Mouse (Mus musculus): ENCODE data around the gene Ubc. TPM values are rescaled to one million over a fixed set of nuclear protein-coding genes. Genes with fewer than 3 reads are reported as not detected.
"Not testable (repeated sequence)": the region's sequence is repeated elsewhere in the genome, so short reads cannot be mapped to it uniquely, and the experiment has no call there.

Gene Ubc
- polyA plus RNA-seq, 2 experiments = 221 to 313 TPM

DNA sequence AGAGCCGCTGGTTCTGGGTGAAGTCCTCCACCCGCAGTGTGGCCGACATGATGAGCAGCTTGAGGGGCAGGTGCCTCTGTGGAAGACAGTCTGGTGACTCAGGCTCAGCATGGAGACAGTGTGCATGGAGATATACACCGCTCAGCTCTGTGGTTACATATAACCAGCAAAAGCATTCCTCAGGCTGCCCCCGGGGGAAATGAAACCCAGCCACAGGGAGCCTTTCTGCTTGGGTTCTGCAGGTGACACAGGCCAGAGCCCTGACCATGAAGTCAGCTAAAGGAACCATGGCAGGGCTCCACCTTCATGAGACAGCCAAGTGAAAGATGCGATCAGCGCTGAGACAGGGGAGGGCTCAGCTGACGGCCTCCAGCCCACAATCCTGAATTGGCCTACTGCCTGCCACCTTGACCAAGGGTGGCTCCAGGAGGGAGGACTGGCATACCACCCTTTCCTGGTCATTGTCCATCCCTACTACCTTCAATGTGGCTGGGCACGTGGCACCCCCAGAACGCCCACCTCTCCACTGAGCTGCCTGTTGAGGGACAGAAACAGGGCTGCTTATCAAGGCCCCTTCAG lies 35.8 kb upstream of the Ubc start:
- Histone ChIP-seq H3K4me1 (replicated peaks; ENCODE audit: control insufficient read depth in 2 of 2, insufficient read depth in 2 of 2, low read length in 1 of 2) (no peaks in the 10 kb centered on the region), H3K4me3 (ENCODE audit: insufficient read depth in 1 of 2, low read depth in 2 of 2, low read length in 2 of 2) (no peak overlapping the region), H3K4me2 (ENCODE audit: low read depth) (no peak overlapping the region), H3K27ac (no peak overlapping the region), H3K36me3 (replicated peaks; ENCODE audit: control insufficient read depth, insufficient read depth, low read depth) (peaks cover 57% of the 10 kb centered on the region), H3K27me3 (ENCODE audit: control insufficient read depth, insufficient read depth, low read length) (no peaks in the 10 kb centered on the region), H3K9ac (replicated peaks) (no peak overlapping the region), H3K9me3 (ENCODE audit: control insufficient read depth, low read length) (no peaks in the 10 kb centered on the region)
- no peak for TF ChIP-seq EP300 (IDR thresholded peaks at IDR 0.05; ENCODE audit: low read depth)
- TF ChIP-seq CTCF (IDR thresholded peaks at IDR 0.05; ENCODE audit: low read depth) = no peak
- ATAC-seq (ENCODE audit: insufficient read depth) (no peak), DNase-seq (ENCODE audit: low read depth in 3 of 3, low spot score in 3 of 3) (no peak)
- WGBS (ENCODE audit: insufficient replicate concordance) = 87% methylated on average over 10 of the region's 10 CpGs

DNA sequence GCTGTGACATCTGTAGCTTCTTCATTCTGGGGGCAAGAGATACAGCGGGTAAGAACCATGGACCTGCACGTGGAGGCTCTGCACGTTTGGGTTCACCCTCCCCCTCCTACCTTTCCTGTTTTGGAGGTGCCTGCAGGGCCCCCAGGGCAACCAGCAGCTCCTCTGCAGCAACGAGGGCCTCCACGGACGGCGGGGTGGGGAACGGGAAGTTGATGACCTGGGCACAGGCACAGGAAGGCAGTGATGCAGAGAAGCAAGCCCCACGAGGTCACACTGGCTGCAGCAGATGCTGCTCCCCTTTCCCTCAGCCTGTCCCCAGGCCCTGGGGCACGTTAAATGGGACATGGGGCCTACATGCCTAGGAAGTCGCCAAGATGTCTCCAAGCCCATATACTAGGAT lies 29.1 kb upstream of the Ubc start:
- WGBS (ENCODE audit: insufficient replicate concordance) = 53% methylated on average over 11 of the region's 11 CpGs

DNA sequence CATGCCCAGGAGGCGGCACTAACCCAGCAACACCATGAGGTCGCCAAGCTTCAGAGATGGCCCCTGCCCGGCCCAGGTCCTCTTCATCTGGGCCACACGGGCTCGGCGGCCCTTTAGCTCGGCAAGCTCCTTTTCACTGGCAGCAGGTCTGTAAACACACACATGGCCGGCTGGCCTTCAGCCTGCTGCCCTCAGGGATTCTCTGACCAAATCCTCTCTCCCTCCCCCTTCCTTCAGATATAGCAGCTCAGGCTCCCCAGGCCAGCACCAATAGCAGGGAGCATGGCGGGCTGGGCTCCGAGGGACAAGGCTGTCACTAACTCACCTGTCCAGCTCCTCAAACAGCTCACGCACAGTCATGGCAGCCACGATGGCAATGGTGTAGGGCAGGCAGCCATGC lies 28.6 kb upstream of the Ubc start:
- Histone ChIP-seq H3K4me1 (replicated peaks; ENCODE audit: control insufficient read depth in 2 of 2, insufficient read depth in 2 of 2, low read length in 1 of 2) (no peaks in the 10 kb centered on the region), H3K4me3 (ENCODE audit: insufficient read depth in 1 of 2, low read depth in 2 of 2, low read length in 2 of 2) (no peak overlapping the region), H3K9me3 (ENCODE audit: control insufficient read depth, low read length) (no peaks in the 10 kb centered on the region), H3K27ac (no peak overlapping the region), H3K4me2 (ENCODE audit: low read depth) (no peak overlapping the region), H3K36me3 (replicated peaks; ENCODE audit: control insufficient read depth, insufficient read depth, low read depth) (peaks cover 35% of the 10 kb centered on the region), H3K27me3 (ENCODE audit: control insufficient read depth, insufficient read depth, low read length) (no peaks in the 10 kb centered on the region), H3K9ac (replicated peaks) (no peak overlapping the region)
- TF ChIP-seq EP300 (IDR thresholded peaks at IDR 0.05; ENCODE audit: low read depth) = no peak
- TF ChIP-seq CTCF (IDR thresholded peaks at IDR 0.05; ENCODE audit: low read depth) = no peak
- 75% methylated on average over 12 of the region's 12 CpGs for WGBS (ENCODE audit: insufficient replicate concordance)
- no peak for ATAC-seq (ENCODE audit: insufficient read depth)
- no peak for DNase-seq (ENCODE audit: low read depth in 3 of 3, low spot score in 3 of 3)

More for the DNA sequence above, 29.1 kb upstream of the Ubc start:
- no peak overlapping the region for H3K4me2 ChIP-seq (ENCODE audit: low read depth)
- peaks cover 39% of the 10 kb centered on the region for H3K36me3 ChIP-seq (replicated peaks; ENCODE audit: control insufficient read depth, insufficient read depth, low read depth)
- H3K4me1 ChIP-seq (replicated peaks; ENCODE audit: control insufficient read depth in 2 of 2, insufficient read depth in 2 of 2, low read length in 1 of 2) = no peaks in the 10 kb centered on the region
- DNase-seq (ENCODE audit: low read depth in 3 of 3, low spot score in 3 of 3) = no peak
- no peak overlapping the region for H3K9ac ChIP-seq (replicated peaks)
- H3K4me3 ChIP-seq (ENCODE audit: insufficient read depth in 1 of 2, low read depth in 2 of 2, low read length in 2 of 2) = no peak overlapping the region
- H3K27ac ChIP-seq = no peak overlapping the region
- H3K9me3 ChIP-seq (ENCODE audit: control insufficient read depth, low read length) = no peaks in the 10 kb centered on the region
- no peaks in the 10 kb centered on the region for H3K27me3 ChIP-seq (ENCODE audit: control insufficient read depth, insufficient read depth, low read length)
- TF ChIP-seq CTCF (IDR thresholded peaks at IDR 0.05; ENCODE audit: low read depth) = no peak
- TF ChIP-seq EP300 (IDR thresholded peaks at IDR 0.05; ENCODE audit: low read depth) = no peak
- ATAC-seq (ENCODE audit: insufficient read depth) = no peak

DNA sequence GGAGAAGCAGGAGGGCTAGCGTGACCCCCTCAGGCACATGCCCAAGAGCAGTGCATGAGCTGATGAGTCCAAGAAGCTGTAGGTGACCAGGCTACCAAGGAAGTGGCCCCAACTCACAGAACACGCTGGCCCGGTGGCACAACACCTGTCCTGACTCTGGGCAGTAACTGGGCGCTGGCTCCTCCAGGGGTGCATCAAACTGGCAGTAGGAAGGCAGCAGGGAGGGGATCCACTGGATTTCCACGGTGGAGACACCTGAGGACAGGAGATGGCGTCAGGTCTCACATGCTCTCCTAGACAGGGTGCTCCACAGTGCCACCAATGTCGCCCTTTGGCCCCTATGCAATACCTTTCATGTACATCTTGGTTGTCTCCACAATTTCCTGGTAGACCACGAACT lies 26.2 kb upstream of the Ubc start:
- WGBS (ENCODE audit: insufficient replicate concordance) = 85% methylated on average over 8 of the region's 8 CpGs
- Histone ChIP-seq H3K9ac (replicated peaks) (no peak overlapping the region), H3K36me3 (replicated peaks; ENCODE audit: control insufficient read depth, insufficient read depth, low read depth) (peaks cover 24% of the 10 kb centered on the region)

DNA sequence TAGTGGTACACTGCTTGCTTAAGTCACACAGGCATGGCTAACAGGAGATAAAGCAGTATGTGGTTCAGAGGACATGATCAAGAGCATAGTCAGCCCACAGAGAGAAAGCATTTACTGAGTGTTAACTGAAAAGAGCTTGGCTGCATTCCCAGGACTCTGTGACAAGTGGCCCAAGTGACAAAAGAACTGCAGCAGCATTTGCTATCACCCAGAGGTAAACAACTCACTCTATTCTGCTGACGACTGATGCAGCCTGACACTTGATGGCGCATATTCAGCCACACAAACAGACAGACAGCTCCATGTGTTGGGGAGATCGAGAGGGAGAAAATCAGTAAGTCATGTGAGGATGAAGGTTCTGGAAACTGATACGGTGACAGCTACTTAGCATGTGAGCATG lies 23.8 kb upstream of the Ubc start:
- H3K4me2 ChIP-seq (ENCODE audit: low read depth) = no peak overlapping the region
- no peak overlapping the region for H3K9ac ChIP-seq (replicated peaks)
- TF ChIP-seq EP300 (IDR thresholded peaks at IDR 0.05; ENCODE audit: low read depth) (no peak), CTCF (IDR thresholded peaks at IDR 0.05; ENCODE audit: low read depth) (no peak)
- H3K4me3 ChIP-seq (ENCODE audit: insufficient read depth in 1 of 2, low read depth in 2 of 2, low read length in 2 of 2) = no peak overlapping the region
- no peaks in the 10 kb centered on the region for H3K9me3 ChIP-seq (ENCODE audit: control insufficient read depth, low read length)
- no peak overlapping the region for H3K27ac ChIP-seq
- H3K36me3 ChIP-seq (replicated peaks; ENCODE audit: control insufficient read depth, insufficient read depth, low read depth) = peaks cover 17% of the 10 kb centered on the region
- ATAC-seq (ENCODE audit: insufficient read depth) (no peak), DNase-seq (ENCODE audit: low read depth in 3 of 3, low spot score in 3 of 3) (no peak)
- no peaks in the 10 kb centered on the region for H3K27me3 ChIP-seq (ENCODE audit: control insufficient read depth, insufficient read depth, low read length)
- H3K4me1 ChIP-seq (replicated peaks; ENCODE audit: control insufficient read depth in 2 of 2, insufficient read depth in 2 of 2, low read length in 1 of 2) = peaks cover 7 to 14% of the 10 kb centered on the region in 2 experiments
- 75% methylated on average over 4 of the region's 4 CpGs for WGBS (ENCODE audit: insufficient replicate concordance)

More for the DNA sequence above, 26.2 kb upstream of the Ubc start:
- no peak overlapping the region for H3K4me2 ChIP-seq (ENCODE audit: low read depth)
- H3K27ac ChIP-seq = no peak overlapping the region
- TF ChIP-seq CTCF (IDR thresholded peaks at IDR 0.05; ENCODE audit: low read depth) (no peak), EP300 (IDR thresholded peaks at IDR 0.05; ENCODE audit: low read depth) (no peak)
- no peak for DNase-seq (ENCODE audit: low read depth in 3 of 3, low spot score in 3 of 3)
- no peaks in the 10 kb centered on the region for H3K27me3 ChIP-seq (ENCODE audit: control insufficient read depth, insufficient read depth, low read length)
- no peaks in the 10 kb centered on the region for H3K9me3 ChIP-seq (ENCODE audit: control insufficient read depth, low read length)
- H3K4me3 ChIP-seq (ENCODE audit: insufficient read depth in 1 of 2, low read depth in 2 of 2, low read length in 2 of 2) = no peak overlapping the region
- ATAC-seq (ENCODE audit: insufficient read depth) = no peak
- no peaks in the 10 kb centered on the region for H3K4me1 ChIP-seq (replicated peaks; ENCODE audit: control insufficient read depth in 2 of 2, insufficient read depth in 2 of 2, low read length in 1 of 2)

DNA sequence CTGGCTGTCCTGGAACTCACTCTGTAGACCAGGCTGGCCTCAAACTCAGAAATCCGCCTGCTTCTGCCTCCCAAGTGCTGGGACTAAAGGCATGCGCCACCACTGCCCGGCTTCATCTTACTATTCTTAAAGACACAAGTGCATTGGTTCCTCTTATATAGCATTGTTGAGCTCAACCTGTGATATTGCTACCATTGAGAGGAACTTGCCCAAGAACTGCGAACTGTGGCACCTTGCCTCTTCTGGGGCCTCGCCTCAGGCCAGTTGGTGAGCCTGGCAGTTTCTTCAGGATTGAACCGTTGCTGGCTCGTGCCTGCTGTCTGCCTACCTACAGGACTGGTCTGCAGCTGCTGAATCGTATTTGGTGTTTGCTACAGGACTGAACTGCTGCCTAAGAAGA lies 22.5 kb upstream of the Ubc start:
- H3K4me3 ChIP-seq (ENCODE audit: insufficient read depth in 1 of 2, low read depth in 2 of 2, low read length in 2 of 2); H3K9ac ChIP-seq (replicated peaks); H3K27me3 ChIP-seq (ENCODE audit: control insufficient read depth, insufficient read depth, low read length); H3K4me2 ChIP-seq (ENCODE audit: low read depth); H3K27ac ChIP-seq; H3K9me3 ChIP-seq (ENCODE audit: control insufficient read depth, low read length); DNase-seq (ENCODE audit: low read depth in 3 of 3, low spot score in 3 of 3); ATAC-seq (ENCODE audit: insufficient read depth): not testable (repeated sequence)
- H3K36me3 ChIP-seq (replicated peaks; ENCODE audit: control insufficient read depth, insufficient read depth, low read depth) = peaks cover 15% of the 10 kb centered on the region
- WGBS (ENCODE audit: insufficient replicate concordance) = 69% methylated on average over 8 of the region's 8 CpGs
- peaks cover 7 to 19% of the 10 kb centered on the region in 2 experiments for H3K4me1 ChIP-seq (replicated peaks; ENCODE audit: control insufficient read depth in 2 of 2, insufficient read depth in 2 of 2, low read length in 1 of 2)
